Mouse (Mus musculus) MEL (cell line): ENCODE data around the gene Olfr231. TPM values are rescaled to one million over a fixed set of nuclear protein-coding genes. Genes with fewer than 3 reads are reported as not detected.

Experiments used
- DNase-seq: peaks from one replicate; pipeline ENCODE4 v3.0.0; 2011; ENCODE audit warnings: low read depth, low spot score
- H3K27ac ChIP-seq: 2 replicates; pipeline ENCODE4 v1.5.1; 2012; ENCODE audit warnings: low read depth, mild to moderate bottlenecking, control low read depth, low read length, moderate library complexity; ENCODE audit not compliant: control insufficient read depth
- H3K27me3 ChIP-seq, 2 experiments: fragments of 150-350 bp in 1 of 2; sonication (generic) in 1 of 2; 2 replicates each; pipeline ENCODE4 v1.6.1; 2012; ENCODE audit warnings: low read length in 2 of 2, mild to moderate bottlenecking in 2 of 2, improper control_type of control experiment in 1 of 2, moderate library complexity in 1 of 2; ENCODE audit not compliant: insufficient read depth in 2 of 2, control insufficient read depth in 1 of 2
- H3K36me3 ChIP-seq, 2 experiments: 2 replicates each; pipeline ENCODE4 v1.6.1; 2012 to 2014; ENCODE audit warnings: low read length in 2 of 2, improper control_type of control experiment in 1 of 2, inconsistent platforms in 1 of 2, mild to moderate bottlenecking in 1 of 2; ENCODE audit not compliant: insufficient read depth in 2 of 2, control insufficient read depth in 1 of 2
- H3K4me1 ChIP-seq, 2 experiments: fragments of 150-350 bp in 1 of 2; sonication (generic) in 1 of 2; 2 replicates each; pipeline ENCODE4 v1.6.1; 2012; ENCODE audit warnings: low read length in 2 of 2, improper control_type of control experiment in 1 of 2, mild to moderate bottlenecking in 1 of 2; ENCODE audit not compliant: insufficient read depth in 2 of 2, control insufficient read depth in 1 of 2
- H3K4me3 ChIP-seq, 2 experiments: fragments of 150-350 bp in 1 of 2; sonication (generic) in 1 of 2; 2 replicates each; pipeline ENCODE4 v1.5.1; 2012; ENCODE audit warnings: low read depth in 2 of 2, low read length in 2 of 2, mild to moderate bottlenecking in 2 of 2, moderate library complexity in 2 of 2, control low read depth in 1 of 2, improper control_type of control experiment in 1 of 2; ENCODE audit not compliant: control insufficient read depth in 1 of 2, insufficient read depth in 1 of 2
- H3K79me2 ChIP-seq: 2 replicates; pipeline ENCODE4 v1.6.1; 2012; ENCODE audit warnings: mild to moderate bottlenecking, low read length, moderate library complexity; ENCODE audit not compliant: control insufficient read depth, poor library complexity, insufficient read depth
- H3K9ac ChIP-seq: 2 replicates; pipeline ENCODE4 v1.6.1; 2012; ENCODE audit warnings: low read depth, mild to moderate bottlenecking, control low read depth, low read length, moderate library complexity; ENCODE audit not compliant: control insufficient read depth, poor library complexity, severe bottlenecking
- H3K9me3 ChIP-seq: fragments of 150-350 bp; sonication (generic); replicated peaks from 2 replicates; pipeline ENCODE4 v1.6.1; 2012; ENCODE audit warnings: mild to moderate bottlenecking, low read length, improper control_type of control experiment, moderate library complexity; ENCODE audit not compliant: insufficient read depth
- CHD1 ChIP-seq: IDR thresholded peaks from 2 replicates; pipeline ENCODE4 v1.6.1; 2012; ENCODE audit warnings: low read depth, mild to moderate bottlenecking, inconsistent platforms, low read length, improper control_type of control experiment
- CHD2 ChIP-seq: IDR thresholded peaks from 2 replicates; pipeline ENCODE4 v1.6.1; 2011; ENCODE audit warnings: low read length, improper control_type of control experiment
- CTCF ChIP-seq, 3 experiments: IDR thresholded peaks in 2 of 3; conservative IDR thresholded peaks in 1 of 3; 2 replicates each; pipeline ENCODE4 v1.5.1; 2011 to 2012; ENCODE audit warnings: low read length in 3 of 3, low read depth in 2 of 3, mild to moderate bottlenecking in 2 of 3, improper control_type of control experiment in 1 of 3, inconsistent platforms in 1 of 3, mixed read lengths in 1 of 3, moderate library complexity in 1 of 3; ENCODE audit not compliant: control insufficient read depth in 1 of 3, insufficient read depth in 1 of 3, poor library complexity in 1 of 3, severe bottlenecking in 1 of 3
- EP300 ChIP-seq, 2 experiments: IDR thresholded peaks; 2 replicates each; pipeline ENCODE4 v1.6.1; 2011; ENCODE audit warnings: improper control_type of control experiment in 2 of 2, low read length in 2 of 2, low read depth in 1 of 2, mild to moderate bottlenecking in 1 of 2
- ETS1 ChIP-seq: IDR thresholded peaks from 2 replicates; pipeline ENCODE4 v1.6.1; 2012; ENCODE audit warnings: low read depth, mild to moderate bottlenecking, inconsistent platforms, low read length, improper control_type of control experiment, moderate library complexity
- GABPA ChIP-seq: IDR thresholded peaks from 2 replicates; pipeline ENCODE4 v1.6.1; 2012; ENCODE audit warnings: low read depth, mild to moderate bottlenecking, inconsistent platforms, low read length, improper control_type of control experiment, moderate library complexity
- GATA1 ChIP-seq: IDR thresholded peaks from 2 replicates; pipeline ENCODE4 v1.6.1; 2011; ENCODE audit warnings: low read depth, low read length, improper control_type of control experiment
- HCFC1 ChIP-seq: IDR thresholded peaks from 2 replicates; pipeline ENCODE4 v1.6.1; 2012; ENCODE audit warnings: low read depth, mild to moderate bottlenecking, inconsistent platforms, low read length, improper control_type of control experiment, moderate library complexity
- JUND ChIP-seq: IDR thresholded peaks from 2 replicates; pipeline ENCODE4 v1.6.1; 2011; ENCODE audit warnings: low read depth, mild to moderate bottlenecking, improper control_type of control experiment, low read length
- KAT2A ChIP-seq: conservative IDR thresholded peaks from 2 replicates; pipeline ENCODE4 v1.6.1; 2012; ENCODE audit warnings: low read depth, low read length, improper control_type of control experiment, inconsistent platforms
- MAFK ChIP-seq: IDR thresholded peaks from 2 replicates; pipeline ENCODE4 v1.6.1; 2011; ENCODE audit warnings: low read depth, mild to moderate bottlenecking, low read length, improper control_type of control experiment, borderline replicate concordance
- NRF1 ChIP-seq: IDR thresholded peaks from 2 replicates; pipeline ENCODE4 v1.6.1; 2014; ENCODE audit warnings: low read depth, mild to moderate bottlenecking, inconsistent platforms, low read length, improper control_type of control experiment, moderate library complexity; ENCODE audit not compliant: poor library complexity, insufficient read depth, severe bottlenecking
- POLR2A ChIP-seq, 2 experiments: IDR thresholded peaks; 2 replicates each; pipeline ENCODE4 v1.6.1; 2011 to 2012; ENCODE audit warnings: low read length in 2 of 2, mild to moderate bottlenecking in 2 of 2, control low read depth in 1 of 2, improper control_type of control experiment in 1 of 2, low read depth in 1 of 2, moderate library complexity in 1 of 2; ENCODE audit not compliant: control insufficient read depth in 1 of 2, insufficient read depth in 1 of 2, poor library complexity in 1 of 2
- POLR2AphosphoS2 ChIP-seq: IDR thresholded peaks from 2 replicates; pipeline ENCODE4 v1.6.1; 2011; ENCODE audit warnings: low read length, improper control_type of control experiment
- RAD21 ChIP-seq: IDR thresholded peaks from 2 replicates; pipeline ENCODE4 v1.6.1; 2011; ENCODE audit warnings: mild to moderate bottlenecking, low read depth, low read length, improper control_type of control experiment
- SMC3 ChIP-seq: IDR thresholded peaks from 2 replicates; pipeline ENCODE4 v1.6.1; 2011; ENCODE audit warnings: low read depth, low read length, improper control_type of control experiment
- TCF12 ChIP-seq: IDR thresholded peaks from 2 replicates; pipeline ENCODE4 v1.6.1; 2014; ENCODE audit warnings: low read depth, mild to moderate bottlenecking, inconsistent platforms, low read length, improper control_type of control experiment, moderate library complexity
- USF2 ChIP-seq, 2 experiments: IDR thresholded peaks; 2 replicates each; pipeline ENCODE4 v1.6.1; 2011 to 2012; ENCODE audit warnings: improper control_type of control experiment in 2 of 2, low read length in 2 of 2, borderline replicate concordance in 1 of 2, inconsistent platforms in 1 of 2, low read depth in 1 of 2, mild to moderate bottlenecking in 1 of 2; ENCODE audit not compliant: insufficient read depth in 1 of 2
- ZC3H11A ChIP-seq: IDR thresholded peaks from 2 replicates; pipeline ENCODE4 v1.6.1; 2012; ENCODE audit warnings: low read depth, mild to moderate bottlenecking, inconsistent platforms, low read length, improper control_type of control experiment
- ZNF384 ChIP-seq: IDR thresholded peaks from 2 replicates; pipeline ENCODE4 v1.6.1; 2012; ENCODE audit warnings: low read depth, mild to moderate bottlenecking, inconsistent platforms, low read length, improper control_type of control experiment
- polyA plus RNA-seq, 2 experiments: library from polyadenylated mRNA; stranded (reverse) in 1 of 2; unstranded in 1 of 2; fragments of >175 nt in 1 of 2; fragments of >200 nt in 1 of 2; gene quantifications; 2 replicates each; pipeline versions ENCODE4 v1.2.1 to v1.2.4; 2012; ENCODE audit warnings: low replicate concordance in 2 of 2, low read depth in 1 of 2; ENCODE audit not compliant: insufficient read length in 2 of 2, insufficient read depth in 1 of 2, missing spikeins in 1 of 2
- total RNA-seq: library from RNA; depleted of rRNA; stranded (reverse); fragments of 300-350 nt; gene quantifications from 2 replicates; pipeline ENCODE4 v1.2.3, GENCODE M21; 2012

Olfr231 gene
- total and polyA plus RNA-seq, 3 experiments = not detected

DNA sequence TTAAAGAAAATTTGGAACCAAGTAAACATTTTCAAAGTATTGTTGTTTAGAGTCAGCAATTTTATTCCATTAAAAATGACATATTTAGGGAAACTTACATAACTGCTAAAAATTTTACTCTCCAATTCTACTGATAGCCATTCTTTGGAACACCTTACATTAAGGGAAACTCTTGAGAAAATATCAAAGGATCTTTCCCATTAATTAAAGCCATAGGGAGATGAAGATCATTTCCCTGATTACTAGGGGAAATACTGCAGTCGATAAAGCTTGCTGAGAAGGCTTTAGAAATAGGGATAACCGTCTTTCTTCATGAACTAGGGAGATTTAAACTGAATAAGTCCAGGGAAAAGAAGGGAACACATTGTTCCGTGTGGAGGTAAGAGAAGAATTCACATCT lies 10.3 kb upstream of the Olfr231 start, which contains the start of gene Olfr424:
Olfr424 (plus strand) TSS at position 301 of the 400 bp plus-strand sequence.
- no peaks in the 10 kb centered on the region for H3K79me2 ChIP-seq
- TF ChIP-seq MAFK (no peak), NRF1 (no peak), CHD2 (no peak), POLR2A (IDR thresholded peaks at IDR 0.05; ENCODE audit: control insufficient read depth in 1 of 2, insufficient read depth in 1 of 2, low read depth in 1 of 2, low read length in 2 of 2, poor library complexity in 1 of 2) (no peak), CHD1 (no peak), ZNF384 (no peak), TCF12 (no peak), USF2 (IDR thresholded peaks at IDR 0.05; ENCODE audit: borderline replicate concordance in 1 of 2, insufficient read depth in 1 of 2, low read depth in 1 of 2, low read length in 2 of 2) (no peak), RAD21 (no peak), POLR2AphosphoS2 (no peak), CTCF (IDR thresholded peaks at IDR 0.05 in 2 of 3, conservative IDR thresholded peaks at IDR 0.05 in 1 of 3; ENCODE audit: control insufficient read depth in 1 of 3, insufficient read depth in 1 of 3, low read depth in 2 of 3, low read length in 3 of 3, poor library complexity in 1 of 3, severe bottlenecking in 1 of 3) (no peak), JUND (no peak), ETS1 (no peak), SMC3 (no peak), GABPA (no peak), HCFC1 (no peak), GATA1 (no peak)
- TF ChIP-seq, all 39 proteins: peak for 0
- H3K4me3 ChIP-seq = no peak within 1 kb of the TSS
- H3K27ac ChIP-seq = no peak within 1 kb of the TSS
- no peak within 1 kb of the TSS for H3K9ac ChIP-seq
- no peak for DNase-seq
- H3K4me1 ChIP-seq = no peaks in the 10 kb centered on the region
- H3K9me3 ChIP-seq = no peaks in the 10 kb centered on the region
- H3K27me3 ChIP-seq = no peaks in the 10 kb centered on the region
- H3K36me3 ChIP-seq = no peaks in the 10 kb centered on the region

DNA sequence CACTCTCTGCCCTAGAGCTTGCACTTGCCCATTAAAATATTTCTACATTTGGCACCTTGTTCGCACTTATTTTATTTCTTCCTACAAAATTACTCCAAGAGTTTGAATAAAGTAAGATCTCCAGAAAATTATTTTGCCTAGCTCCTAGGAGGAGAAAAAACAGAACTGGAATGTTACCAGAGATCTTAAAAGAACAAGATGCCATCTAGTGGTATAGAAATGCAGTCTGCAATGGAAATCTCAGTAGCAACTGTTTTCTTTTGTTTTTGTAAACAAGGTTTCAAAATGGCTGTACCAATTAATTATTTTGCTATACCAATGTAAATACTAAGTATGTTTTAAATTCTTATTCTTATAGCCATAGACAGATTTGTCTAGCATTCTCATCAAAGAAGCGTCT lies 17.2 kb downstream of the Olfr231 start:
- TF ChIP-seq SMC3 (peak; percentile 67), RAD21 (peak; percentile 52), CTCF (IDR thresholded peaks at IDR 0.05 in 2 of 3, conservative IDR thresholded peaks at IDR 0.05 in 1 of 3; ENCODE audit: control insufficient read depth in 1 of 3, insufficient read depth in 1 of 3, low read depth in 2 of 3, low read length in 3 of 3, poor library complexity in 1 of 3, severe bottlenecking in 1 of 3) (peak in 1 of 3 experiments; percentile 44; a peak in 2 of 6 replicates), ZC3H11A (peak; percentile 37), KAT2A (no peak), EP300 (IDR thresholded peaks at IDR 0.05; ENCODE audit: low read depth in 1 of 2, low read length in 2 of 2) (no peak)
- TF ChIP-seq, all 39 proteins: peak for 4
- Histone ChIP-seq H3K4me1 (no peaks in the 10 kb centered on the region), H3K9me3 (no peaks in the 10 kb centered on the region), H3K9ac (no peak overlapping the region), H3K27ac (no peak overlapping the region), H3K36me3 (no peaks in the 10 kb centered on the region), H3K79me2 (no peaks in the 10 kb centered on the region), H3K4me3 (no peak overlapping the region), H3K27me3 (no peaks in the 10 kb centered on the region; a peak in 1 of 4 replicates)
- peak; percentile 12 for DNase-seq
